Mouse (Mus musculus) skeletal muscle tissue, postnatal 0 days (tissue): ENCODE results near the gene Akr1a1. TPM values are rescaled to one million over a fixed set of nuclear protein-coding genes. Genes with fewer than 3 reads are reported as not detected.

Experiments
- polyA plus RNA-seq: library from polyadenylated mRNA; unstranded; fragments of >200 nt; fragmentation: Nextera tagmentation; extraction: Ambion mirVana; gene quantifications from 2 replicates; pipeline ENCODE4 v1.2.1, GENCODE M21; 2015

Akr1a1 gene
- polyA plus RNA-seq: 409 and 505 TPM in 2 replicates

GRCm38 (mm10) chr4:116650924-116651796, at the start of gene Akr1a1:
Akr1a1 (minus strand) TSS chr4:116651680.

GRCm38 (mm10) chr4:116685402-116686061, 34.1 kb upstream of the Akr1a1 start, which contains the start of gene Prdx1:
Prdx1 (plus strand) TSS chr4:116685544.

GRCm38 (mm10) chr4:116627722-116628662, 23.5 kb downstream of the Akr1a1 start, which contains the start of gene Nasp:
Nasp (minus strand) TSS chr4:116627941.

GRCm38 (mm10) chr4:116596379-116596778, 55.1 kb downstream of the Akr1a1 start, which contains the start of gene Ccdc17:
Ccdc17 (plus strand) TSS chr4:116596654.

Other genes with a start within 250 kb of the Akr1a1 start
- 20.7 and 24.9 TPM in 2 replicates for gene Mast2, start 187.5 kb downstream of the Akr1a1 start, polyA plus RNA-seq
- gene Ipp, start 144.1 kb downstream of the Akr1a1 start, polyA plus RNA-seq: 13.9 and 14.0 TPM in 2 replicates
- gene Tmem69, start 95.7 kb downstream of the Akr1a1 start, polyA plus RNA-seq: 22.3 and 24.0 TPM in 2 replicates
- 20.5 and 22.0 TPM in 2 replicates for gene Gpbp1l1, start 94.0 kb downstream of the Akr1a1 start, polyA plus RNA-seq
- 3.6 and 4.7 TPM in 2 replicates for gene Ccdc17, start 55.0 kb downstream of the Akr1a1 start, polyA plus RNA-seq
- 19.7 and 26.7 TPM in 2 replicates for gene Nasp, start 23.7 kb downstream of the Akr1a1 start, polyA plus RNA-seq
- gene Prdx1, start 33.9 kb upstream of the Akr1a1 start, polyA plus RNA-seq: 559 and 700 TPM in 2 replicates
- 21.8 and 23.0 TPM in 2 replicates for gene Mmachc, start 56.7 kb upstream of the Akr1a1 start, polyA plus RNA-seq
- gene Ccdc163, start 56.8 kb upstream of the Akr1a1 start, polyA plus RNA-seq: 9.9 and 11.5 TPM in 2 replicates
- 3.0 and 3.5 TPM in 2 replicates for gene Tesk2, start 69.3 kb upstream of the Akr1a1 start, polyA plus RNA-seq
- 12.7 and 14.5 TPM in 2 replicates for gene Toe1, start 156.0 kb upstream of the Akr1a1 start, polyA plus RNA-seq
- 4.4 and 5.4 TPM in 2 replicates for gene Mutyh, start 156.0 kb upstream of the Akr1a1 start, polyA plus RNA-seq
- 0.97 and 1.5 TPM in 2 replicates for gene Hpdl, start 170.0 kb upstream of the Akr1a1 start, polyA plus RNA-seq
- gene Zswim5, start 225.7 kb upstream of the Akr1a1 start, polyA plus RNA-seq: 0.02 and 0.03 TPM in 2 replicates